Mouse (Mus musculus) stomach, embryonic 14.5 days (tissue): ENCODE measurements at regions not wholly inside any gene's neighbourhood (a gene's known extent, or its start where the extent isn't known, plus 50 kb on each side); places are given as distances from the start of the nearest gene placed in this dataset.
"Not testable (repeated sequence)": the region's sequence is repeated elsewhere in the genome, so short reads cannot be mapped to it uniquely, and the experiment has no call there.

ENCODE experiments used
- ATAC-seq: fragments of 200-750 bp; cut with Nextera tagmentation; 2 replicates; pipeline ENCODE4 v1.8.0; 2017; ENCODE audit warnings: low read depth, moderate TSS enrichment; ENCODE audit not compliant: insufficient number of reproducible peaks, insufficient read depth, low FRiP score
- H3K27ac ChIP-seq: fragments of 300-500 bp; sonication (generic); 2 replicates; pipeline ENCODE4 v1.5.1; 2014; ENCODE audit warnings: mild to moderate bottlenecking, low read length, moderate library complexity, mixed read lengths
- H3K27me3 ChIP-seq: fragments of 300-500 bp; sonication (generic); 2 replicates; pipeline ENCODE4 v1.6.1; 2014; ENCODE audit warnings: low read length, control low read depth, mixed read lengths; ENCODE audit not compliant: control insufficient read depth, insufficient read depth
- H3K36me3 ChIP-seq: fragments of 300-500 bp; sonication (generic); 2 replicates; pipeline ENCODE4 v1.6.1; 2014; ENCODE audit warnings: mild to moderate bottlenecking, control low read depth, low read length, moderate library complexity, mixed read lengths; ENCODE audit not compliant: control insufficient read depth, insufficient read depth
- H3K4me1 ChIP-seq: fragments of 300-500 bp; sonication (generic); 2 replicates; pipeline ENCODE4 v1.6.1; 2014; ENCODE audit warnings: low read length, control low read depth, mixed read lengths; ENCODE audit not compliant: control insufficient read depth, insufficient read depth
- H3K4me2 ChIP-seq: fragments of 300-500 bp; sonication (generic); replicated peaks from 2 replicates; pipeline ENCODE4 v1.6.1; 2014; ENCODE audit warnings: low read depth, low read length, control low read depth
- H3K4me3 ChIP-seq: fragments of 300-500 bp; sonication (generic); 2 replicates; pipeline ENCODE4 v1.5.1; 2014; ENCODE audit warnings: low read depth, low read length, control low read depth
- H3K9ac ChIP-seq: fragments of 300-500 bp; sonication (generic); replicated peaks from 2 replicates; pipeline ENCODE4 v1.6.1; 2014; ENCODE audit warnings: low read depth, mild to moderate bottlenecking, control low read depth, low read length, moderate library complexity, mixed read lengths
- H3K9me3 ChIP-seq: fragments of 300-500 bp; sonication (generic); 2 replicates; pipeline ENCODE4 v1.6.1; 2016; ENCODE audit warnings: low read depth, low read length, control low read depth; ENCODE audit not compliant: control insufficient read depth
- WGBS: fragments of 180-500 bp; shearing (Covaris S2); extraction: QIAGEN DNeasy Blood & Tissue Kit; methylation state at CpG from one replicate; pipeline ENCODE4 v1.1.7; 2014; 5-methylcytosine and 5-hydroxymethylcytosine counted together

GRCm38 (mm10) chr14:54120194-54120593, 133.7 kb downstream of the Dad1 start:
- Histone ChIP-seq H3K9me3 (no peaks in the 10 kb centered on the region), H3K4me2 (no peak overlapping the region), H3K9ac (no peak overlapping the region), H3K4me3 (no peak overlapping the region), H3K27ac (no peak overlapping the region), H3K36me3 (no peaks in the 10 kb centered on the region), H3K27me3 (no peaks in the 10 kb centered on the region), H3K4me1 (peaks cover 5% of the 10 kb centered on the region; the same call in 1 of the 2 replicates)
- 86% methylated on average over 5 of the region's 5 CpGs for WGBS
- no peak for ATAC-seq

- H3K27me3 ChIP-seq, H3K27ac ChIP-seq, ATAC-seq, H3K9me3 ChIP-seq, H3K4me3 ChIP-seq, H3K9ac ChIP-seq, H3K36me3 ChIP-seq, H3K4me2 ChIP-seq, H3K4me1 ChIP-seq: not testable (repeated sequence)
- WGBS = 94% methylated on average over 8 of the region's 8 CpGs
Observed at GRCm38 (mm10) chr14:54117607-54118006, 136.3 kb downstream of the Dad1 start.

GRCm38 (mm10) chr14:54113216-54113615, 140.7 kb downstream of the Dad1 start:
- no peaks in the 10 kb centered on the region for H3K9me3 ChIP-seq
- H3K4me2 ChIP-seq = no peak overlapping the region
- no peak overlapping the region for H3K9ac ChIP-seq
- H3K27me3 ChIP-seq = no peaks in the 10 kb centered on the region
- ATAC-seq = no peak
- H3K4me3 ChIP-seq = no peak overlapping the region
- no peak overlapping the region for H3K27ac ChIP-seq
- no peaks in the 10 kb centered on the region for H3K36me3 ChIP-seq
- H3K4me1 ChIP-seq = 0 out of 2 replicates have a peak, but pooled peaks cover 2% of the 10 kb centered on the region
- 71% methylated on average over 2 of the region's 2 CpGs for WGBS

GRCm38 (mm10) chr14:54110971-54111370, 142.9 kb downstream of the Dad1 start:
- no peak overlapping the region for H3K4me2 ChIP-seq
- peaks cover 6% of the 10 kb centered on the region; the same call in 1 of the 2 replicates for H3K4me1 ChIP-seq
- H3K27ac ChIP-seq = no peak overlapping the region
- H3K36me3 ChIP-seq = no peaks in the 10 kb centered on the region
- ATAC-seq = no peak
- no peaks in the 10 kb centered on the region for H3K9me3 ChIP-seq
- H3K4me3 ChIP-seq = no peak overlapping the region
- H3K9ac ChIP-seq = no peak overlapping the region
- H3K27me3 ChIP-seq = no peaks in the 10 kb centered on the region
- 76% methylated on average over 3 of the region's 3 CpGs for WGBS

- no peak overlapping the region for H3K9ac ChIP-seq
- H3K4me3 ChIP-seq = no peak overlapping the region
- no peak overlapping the region for H3K4me2 ChIP-seq
- no peaks in the 10 kb centered on the region for H3K9me3 ChIP-seq
- H3K4me1 ChIP-seq = peaks cover 6% of the 10 kb centered on the region; the same call in 1 of the 2 replicates
- no peaks in the 10 kb centered on the region for H3K27me3 ChIP-seq
- no peak overlapping the region for H3K27ac ChIP-seq
- ATAC-seq = no peak
- H3K36me3 ChIP-seq = no peaks in the 10 kb centered on the region
- 97% methylated on average over 1 of the region's 1 CpGs for WGBS
Observed at GRCm38 (mm10) chr14:54109129-54109528, 144.8 kb downstream of the Dad1 start.

- 13% methylated on average over 9 of the region's 9 CpGs for WGBS
- peak; percentile 67; the same call in 1 of the 2 replicates for ATAC-seq
- peaks cover 6% of the 10 kb centered on the region; the same call in 1 of the 2 replicates for H3K4me1 ChIP-seq
- no peak overlapping the region for H3K9ac ChIP-seq
- no peak overlapping the region for H3K4me2 ChIP-seq
- H3K4me3 ChIP-seq = no peak overlapping the region
- no peaks in the 10 kb centered on the region for H3K36me3 ChIP-seq
- H3K27me3 ChIP-seq = no peaks in the 10 kb centered on the region
- no peaks in the 10 kb centered on the region for H3K9me3 ChIP-seq
- H3K27ac ChIP-seq = no peak overlapping the region
Observed at GRCm38 (mm10) chr14:54108311-54109074, 145.4 kb downstream of the Dad1 start.

GRCm38 (mm10) chr14:54107204-54107796, 146.6 kb downstream of the Dad1 start:
- ATAC-seq = no peak

GRCm38 (mm10) chr14:54104243-54104642, 149.7 kb downstream of the Dad1 start:
- Histone ChIP-seq H3K9me3 (no peaks in the 10 kb centered on the region), H3K4me2 (no peak overlapping the region), H3K4me1 (peaks cover 9% of the 10 kb centered on the region), H3K36me3 (no peaks in the 10 kb centered on the region), H3K4me3 (no peak overlapping the region), H3K27ac (no peak overlapping the region), H3K27me3 (no peaks in the 10 kb centered on the region), H3K9ac (no peak overlapping the region)
- 76% methylated on average over 6 of the region's 6 CpGs for WGBS
- no peak for ATAC-seq

More at GRCm38 (mm10) chr14:54107204-54107796, 146.6 kb downstream of the Dad1 start:
- Histone ChIP-seq H3K4me3 (no peak overlapping the region), H3K27ac (no peak overlapping the region), H3K27me3 (no peaks in the 10 kb centered on the region), H3K4me2 (no peak overlapping the region), H3K4me1 (peaks cover 6% of the 10 kb centered on the region), H3K9me3 (no peaks in the 10 kb centered on the region), H3K36me3 (no peaks in the 10 kb centered on the region), H3K9ac (no peak overlapping the region)
- WGBS = 64% methylated on average over 7 of the region's 7 CpGs
